ENCODE assay signal across 18 mouse cellular contexts in the genomic region with DNA sequence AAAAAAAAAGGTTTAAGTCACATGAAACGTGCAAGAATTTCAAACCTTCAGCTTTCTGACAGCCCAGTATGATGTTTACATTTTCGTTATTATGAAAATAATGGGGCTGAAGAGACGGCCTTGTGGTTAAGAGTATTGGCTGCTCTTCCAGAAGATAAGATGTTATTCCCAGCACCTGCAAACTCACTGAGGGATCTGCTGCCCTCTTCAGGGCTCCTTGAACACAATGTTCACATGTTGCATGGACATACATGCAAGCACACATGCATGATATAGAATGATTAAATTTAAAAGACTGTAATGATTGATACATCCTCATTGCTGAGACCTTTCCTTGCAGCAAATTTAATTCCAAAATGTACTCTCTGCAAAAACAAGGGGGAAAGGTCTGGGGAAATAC.
DNase-seq lines count a peak whose midpoint lies in the region; ATAC-seq and TF ChIP-seq lines count a peak whose summit lies in the region.
"Had no signal": no experiment of that assay in that cellular context is flagged by ENCODE, and none has a peak within 500 bp of the region (broad histone marks: within the 10 kb centered on the region; RNA-seq: fewer than 3 reads in every experiment).

No protein-coding gene starts in this region.

- no peaks in the 10 kb centered on the region for H3K4me1 ChIP-seq in intestine, postnatal 0 days (replicated peaks; ENCODE audit: control insufficient read depth, insufficient read depth, low read length)
- no peaks in the 10 kb centered on the region for H3K4me1 ChIP-seq in intestine, embryonic 15.5 days (replicated peaks)
- no peaks in the 10 kb centered on the region for H3K4me1 ChIP-seq in midbrain, embryonic 15.5 days
- H3K4me1 ChIP-seq: heart, embryonic 15.5 days; midbrain, embryonic 10.5 days; stomach, embryonic 15.5 days had no signal

- H3K4me3 ChIP-seq in intestine, postnatal 0 days (ENCODE audit: low read depth, low read length): no peak overlapping the region
- no peak overlapping the region for H3K4me3 ChIP-seq in intestine, embryonic 15.5 days (replicated peaks)
- no peak overlapping the region for H3K4me3 ChIP-seq in midbrain, embryonic 15.5 days
- H3K4me3 ChIP-seq: erythroblast, embryonic 14.5 days; heart, embryonic 15.5 days; midbrain, embryonic 10.5 days; stomach, embryonic 15.5 days had no signal

- DNase-seq in cerebellum, postnatal 14 days: peak; percentile 47 to 55
- DNase-seq in cerebellum, adult 8-10 months: no peak
- DNase-seq in 3T3-L1 (ENCODE audit: low read depth, low spot score) (peak; percentile 46), ZHBTc4 (ENCODE audit: low read depth, low spot score) (peak; percentile 9)
- no peak for DNase-seq in layer of hippocampus, postnatal 25 days (ENCODE audit: extremely low spot score in 1 of 2, low spot score in 1 of 2)
- DNase-seq: forebrain, postnatal 0 days; gastrocnemius, postnatal 25 days; kidney, adult 9 months; liver; thymus, postnatal 25 days had no signal

- 46% methylated on average over 3 of the region's 3 CpGs for WGBS in intestine, postnatal 0 days
- 52% methylated on average over 3 of the region's 3 CpGs for WGBS in intestine, embryonic 15.5 days
- WGBS in midbrain, embryonic 15.5 days: 68% methylated on average over 3 of the region's 3 CpGs

- no peak for ATAC-seq in intestine, postnatal 0 days
- ATAC-seq in intestine, embryonic 15.5 days: no peak
- ATAC-seq in midbrain, embryonic 15.5 days (replicated peaks): no peak
- ATAC-seq: forebrain, postnatal 0 days had no signal

- no peak overlapping the region for H3K4me2 ChIP-seq in intestine, postnatal 0 days (replicated peaks; ENCODE audit: low read depth)
- H3K4me2 ChIP-seq in intestine, embryonic 15.5 days (replicated peaks): no peak overlapping the region
- H3K4me2 ChIP-seq in midbrain, embryonic 15.5 days: no peak overlapping the region
- H3K4me2 ChIP-seq: heart, embryonic 15.5 days; hindbrain, embryonic 14.5 days; stomach, embryonic 15.5 days had no signal

- H3K9ac ChIP-seq in intestine, postnatal 0 days (ENCODE audit: low read depth, low read length): no peak overlapping the region
- H3K9ac ChIP-seq in intestine, embryonic 15.5 days: no peak overlapping the region
- H3K9ac ChIP-seq in midbrain, embryonic 15.5 days: no peak overlapping the region
- H3K9ac ChIP-seq: forebrain, postnatal 0 days; heart, embryonic 15.5 days; hindbrain, embryonic 14.5 days; stomach, embryonic 15.5 days had no signal

- H3K9me3 ChIP-seq in intestine, postnatal 0 days (ENCODE audit: control insufficient read depth): no peaks in the 10 kb centered on the region
- no peaks in the 10 kb centered on the region for H3K9me3 ChIP-seq in intestine, embryonic 15.5 days
- H3K9me3 ChIP-seq in midbrain, embryonic 15.5 days: no peaks in the 10 kb centered on the region
- H3K9me3 ChIP-seq: heart, embryonic 15.5 days; midbrain, embryonic 10.5 days; stomach, embryonic 15.5 days had no signal

- no peaks in the 10 kb centered on the region for H3K36me3 ChIP-seq in intestine, postnatal 0 days (ENCODE audit: control insufficient read depth, insufficient read depth)
- no peaks in the 10 kb centered on the region for H3K36me3 ChIP-seq in intestine, embryonic 15.5 days
- no peaks in the 10 kb centered on the region for H3K36me3 ChIP-seq in midbrain, embryonic 15.5 days (replicated peaks)
- H3K36me3 ChIP-seq: heart, embryonic 15.5 days; midbrain, embryonic 10.5 days; stomach, embryonic 15.5 days had no signal

- no peak overlapping the region for H3K27ac ChIP-seq in intestine, postnatal 0 days (ENCODE audit: low read depth, low read length)
- H3K27ac ChIP-seq in intestine, embryonic 15.5 days: no peak overlapping the region
- H3K27ac ChIP-seq in midbrain, embryonic 15.5 days: no peak overlapping the region
- H3K27ac ChIP-seq: heart, embryonic 15.5 days; hindbrain, embryonic 14.5 days; midbrain, embryonic 10.5 days; stomach, embryonic 15.5 days had no signal

- TF ChIP-seq CTCF in intestine, postnatal 0 days (IDR thresholded peaks at IDR 0.05; ENCODE audit: low read depth): peak; percentile 38

- H3K27me3 ChIP-seq in intestine, postnatal 0 days (replicated peaks; ENCODE audit: control insufficient read depth, insufficient read depth, low read length): no peaks in the 10 kb centered on the region
- no peaks in the 10 kb centered on the region for H3K27me3 ChIP-seq in intestine, embryonic 15.5 days (replicated peaks)
- H3K27me3 ChIP-seq in midbrain, embryonic 15.5 days (replicated peaks): no peaks in the 10 kb centered on the region
- H3K27me3 ChIP-seq: heart, embryonic 15.5 days; stomach, embryonic 15.5 days had no signal

Comparison
In these comparisons a context has a peak if more than half of its experiments do, and no peak if none do; other contexts are left out.
1. DNase-seq: peak in cerebellum, postnatal 14 days (2 of 2), 3T3-L1 (single experiment) and ZHBTc4 (single experiment); none in cerebellum, adult 8-10 months (single experiment) and layer of hippocampus, postnatal 25 days (0 of 2).